Mouse (Mus musculus) layer of hippocampus, adult 18-20 months (tissue): ENCODE measurements at regions not wholly inside any gene's neighbourhood (a gene's known extent, or its start where the extent isn't known, plus 50 kb on each side); places are given as distances from the start of the nearest gene placed in this dataset.

Experiments
- DNase-seq, 2 experiments: peaks; one replicate each; pipeline ENCODE4 v3.0.0; 2022; ENCODE audit warnings: low spot score in 2 of 2

- no peak for DNase-seq
These were observed 56.6 kb downstream of the Sucnr1 start for GRCm38 (mm10) chr3:60138319-60138718.

- DNase-seq, result no peak
These were observed 78.2 kb downstream of the Sucnr1 start for GRCm38 (mm10) chr3:60159865-60160264.

GRCm38 (mm10) chr3:60167633-60168032 is 86.0 kb downstream of the Sucnr1 start:
- no peak for DNase-seq

GRCm38 (mm10) chr3:60168135-60168926 is 86.7 kb downstream of the Sucnr1 start:
- DNase-seq, result peak in 1 of 2 experiments; percentile 13

- no peak for DNase-seq
These were observed 87.9 kb downstream of the Sucnr1 start for GRCm38 (mm10) chr3:60169606-60170005.

GRCm38 (mm10) chr3:60184481-60184880 is 102.8 kb downstream of the Sucnr1 start:
- DNase-seq, result no peak

GRCm38 (mm10) chr3:60196031-60196430 is 114.4 kb downstream of the Sucnr1 start:
- DNase-seq, result peak in 1 of 2 experiments; percentile 1

- DNase-seq, result no peak
These were observed 126.3 kb downstream of the Sucnr1 start for GRCm38 (mm10) chr3:60207936-60208335.

GRCm38 (mm10) chr3:60218938-60219337 is 137.3 kb downstream of the Sucnr1 start:
- DNase-seq, result no peak

- no peak for DNase-seq
These were observed 159.0 kb downstream of the Sucnr1 start for GRCm38 (mm10) chr3:60240664-60241063.

GRCm38 (mm10) chr3:60266666-60267415 is 185.2 kb downstream of the Sucnr1 start:
- DNase-seq, result no peak

- no peak for DNase-seq
These were observed 185.9 kb downstream of the Sucnr1 start for GRCm38 (mm10) chr3:60267416-60268174.

GRCm38 (mm10) chr3:60270463-60270862 is 188.8 kb downstream of the Sucnr1 start:
- no peak for DNase-seq

- no peak for DNase-seq
These were observed 192.1 kb downstream of the Sucnr1 start for GRCm38 (mm10) chr3:60273744-60274143.

GRCm38 (mm10) chr3:60275249-60275838 is 193.7 kb downstream of the Sucnr1 start:
- no peak for DNase-seq

- no peak for DNase-seq
These were observed 194.8 kb upstream of the Mbnl1 start for GRCm38 (mm10) chr3:60277791-60278190.

- DNase-seq, result no peak
These were observed 191.4 kb upstream of the Mbnl1 start for GRCm38 (mm10) chr3:60281229-60281628.

- no peak for DNase-seq
These were observed 190.6 kb upstream of the Mbnl1 start for GRCm38 (mm10) chr3:60281959-60282495.

- DNase-seq, result peak in 1 of 2 experiments; percentile 20
These were observed 180.5 kb upstream of the Mbnl1 start for GRCm38 (mm10) chr3:60292142-60292541.

- DNase-seq, result no peak
These were observed 179.7 kb upstream of the Mbnl1 start for GRCm38 (mm10) chr3:60292940-60293339.

GRCm38 (mm10) chr3:60305399-60305798 is 167.2 kb upstream of the Mbnl1 start:
- no peak for DNase-seq
